Mouse (Mus musculus): ENCODE results near the gene Slc7a7. TPM values are rescaled to one million over a fixed set of nuclear protein-coding genes. Genes with fewer than 3 reads are reported as not detected.

Slc7a7 gene
- polyA plus RNA-seq, 1 experiment: 0.52 TPM

DNA sequence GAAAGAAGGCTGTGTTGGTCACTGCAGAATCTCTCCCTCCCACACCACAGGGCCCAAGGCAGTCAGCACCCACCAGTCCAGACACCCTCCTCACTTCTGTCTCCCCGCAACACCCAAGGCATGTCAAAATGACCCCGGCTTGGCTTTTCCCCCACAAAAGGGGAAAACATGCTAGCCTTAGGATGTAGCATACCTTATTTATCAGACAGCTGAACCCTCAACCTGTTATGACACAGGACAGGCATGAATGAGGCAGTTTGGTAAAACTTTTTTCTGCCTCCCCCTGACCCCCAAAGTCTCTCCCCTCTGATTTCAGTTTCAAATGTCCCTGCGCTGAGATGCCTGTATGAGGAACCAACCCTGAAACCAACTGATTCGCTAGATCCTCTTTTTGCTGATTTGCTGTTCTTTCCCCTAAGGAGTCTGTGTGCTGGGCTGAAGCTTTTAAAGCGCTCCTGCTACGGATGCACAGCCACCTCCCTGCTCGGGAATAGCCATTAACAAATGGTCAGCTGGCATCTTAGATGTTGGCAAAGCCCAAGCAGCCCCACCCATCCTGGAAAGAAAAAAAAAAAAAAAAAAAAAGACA is 8.4 kb downstream of the Slc7a7 start:
- Histone ChIP-seq H3K4me3 (ENCODE audit: insufficient read depth, low read depth, low read length) (peak overlapping the region; percentile 45), H3K4me1 (ENCODE audit: control insufficient read depth, insufficient read depth, insufficient read length, low read length) (0 out of 2 replicates have a peak, but pooled peaks cover 2% of the 10 kb centered on the region), H3K27ac (replicated peaks; ENCODE audit: low read depth, low read length) (peak overlapping the region; percentile 38)

DNA sequence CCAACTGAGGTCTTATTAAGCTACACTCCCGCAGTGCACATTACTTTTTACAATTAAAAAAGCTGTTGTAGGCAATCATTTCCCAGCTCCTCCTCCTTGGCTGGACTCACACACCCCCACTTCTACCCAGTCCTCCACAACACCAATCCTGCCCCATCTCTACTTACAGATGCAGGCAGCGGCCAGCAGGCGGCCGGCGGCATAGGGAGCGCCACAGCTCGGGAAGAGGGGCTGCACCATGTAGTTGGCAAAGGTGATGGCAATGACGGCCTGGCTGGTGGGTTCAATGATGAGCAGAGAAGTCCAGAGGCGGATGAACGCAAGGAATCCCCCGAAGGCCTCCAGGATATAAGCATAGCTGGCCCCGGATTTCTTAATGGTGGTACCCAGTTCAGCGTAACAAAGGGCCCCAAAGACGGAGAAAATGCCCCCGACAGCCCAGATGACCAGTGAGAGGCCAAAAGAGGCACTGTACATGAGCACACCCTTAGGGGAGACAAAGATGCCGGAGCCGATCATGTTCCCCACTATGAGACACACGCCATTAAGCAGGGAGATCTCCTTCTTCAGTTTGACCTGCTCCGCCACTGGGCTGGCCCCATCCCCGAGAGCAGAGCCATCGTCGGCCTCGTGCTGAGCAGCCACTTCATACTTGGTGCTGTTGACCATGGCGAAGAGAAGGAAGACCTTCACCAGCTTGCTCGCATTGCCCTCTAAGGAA is 9.1 kb downstream of the Slc7a7 start:
- H3K27ac ChIP-seq (replicated peaks; ENCODE audit: low read depth, low read length): peak overlapping the region; percentile 38
- H3K4me1 ChIP-seq (ENCODE audit: control insufficient read depth, insufficient read depth, insufficient read length, low read length): 0 out of 2 replicates have a peak, but pooled peaks cover 2% of the 10 kb centered on the region
- peak overlapping the region; percentile 24 for H3K4me3 ChIP-seq (ENCODE audit: insufficient read depth, low read depth, low read length)

DNA sequence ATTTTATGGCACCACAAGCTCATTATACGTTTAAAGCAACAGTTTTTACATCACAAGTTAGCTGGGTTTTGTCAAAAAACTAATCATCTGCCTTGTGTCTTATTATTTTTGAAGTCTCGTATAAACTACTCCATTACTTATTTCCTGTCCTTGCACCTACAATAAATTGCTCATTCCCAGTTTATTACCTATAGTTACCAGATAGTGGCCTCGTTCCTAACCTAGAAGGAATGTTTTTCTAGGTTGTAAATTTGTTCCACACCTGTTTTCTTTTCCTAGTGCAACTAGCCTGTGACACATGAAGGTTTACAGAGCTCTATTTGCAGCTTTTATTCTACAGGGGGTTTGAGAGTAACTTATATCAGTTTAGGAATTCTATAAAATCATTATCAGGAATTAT is 15.9 kb downstream of the Slc7a7 start:
- H3K4me3 ChIP-seq (ENCODE audit: insufficient read depth, low read depth, low read length): no peak overlapping the region
- H3K27ac ChIP-seq (replicated peaks; ENCODE audit: low read depth, low read length): no peak overlapping the region
- H3K4me1 ChIP-seq (ENCODE audit: control insufficient read depth, insufficient read depth, insufficient read length, low read length): 0 out of 2 replicates have a peak, but pooled peaks cover 3% of the 10 kb centered on the region

DNA sequence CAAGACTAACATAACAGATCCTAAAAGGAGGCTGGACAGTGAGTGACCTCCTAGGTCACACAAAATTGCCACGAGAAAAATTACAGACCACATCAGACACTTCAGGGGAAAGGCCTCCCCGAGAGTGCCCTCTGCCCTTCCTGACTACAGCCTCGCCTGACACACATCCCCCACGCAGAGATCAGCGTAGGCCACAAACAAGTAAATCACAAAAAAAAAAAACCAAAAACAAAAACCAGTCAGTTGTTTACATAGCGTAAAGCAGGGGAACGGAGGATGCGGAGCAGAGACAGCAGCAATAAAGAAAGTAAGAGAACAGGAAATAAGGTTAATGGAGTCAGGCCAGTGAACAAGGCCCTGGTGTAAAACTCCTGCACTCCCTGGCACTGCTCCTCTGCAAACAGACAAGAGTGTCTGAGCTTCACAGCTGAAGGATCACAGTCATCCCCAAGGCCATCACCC is 18.6 kb downstream of the Slc7a7 start:
- 0 out of 2 replicates have a peak, but pooled peaks cover 3% of the 10 kb centered on the region for H3K4me1 ChIP-seq (ENCODE audit: control insufficient read depth, insufficient read depth, insufficient read length, low read length)
- H3K27ac ChIP-seq (replicated peaks; ENCODE audit: low read depth, low read length): peak overlapping the region; percentile 50; the same call in 1 of the 2 replicates
- no peak overlapping the region for H3K4me3 ChIP-seq (ENCODE audit: insufficient read depth, low read depth, low read length)

DNA sequence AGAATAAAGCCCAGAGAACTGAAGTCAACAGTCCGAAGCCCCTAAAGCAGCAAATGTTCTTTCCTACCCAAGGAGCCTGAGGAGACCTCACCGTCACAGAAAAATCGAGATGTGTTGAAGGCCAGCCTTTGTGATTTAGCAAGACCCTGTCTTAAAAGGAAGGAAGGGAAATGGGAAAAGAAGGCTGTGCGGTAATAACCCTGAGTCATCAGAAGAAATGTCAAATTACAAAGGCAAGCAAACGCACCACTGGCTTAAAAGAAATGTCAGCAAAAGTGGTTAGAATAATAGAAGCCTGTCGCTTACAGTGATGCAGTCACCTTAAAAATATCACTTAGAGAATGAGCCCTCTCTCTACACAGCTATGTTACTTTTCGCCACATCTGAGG is 19.1 kb downstream of the Slc7a7 start:
- Histone ChIP-seq H3K4me3 (ENCODE audit: insufficient read depth, low read depth, low read length) (no peak overlapping the region), H3K27ac (replicated peaks; ENCODE audit: low read depth, low read length) (0 out of 2 replicates have a peak overlapping the region, but pooled peaks have one; percentile 50)

DNA sequence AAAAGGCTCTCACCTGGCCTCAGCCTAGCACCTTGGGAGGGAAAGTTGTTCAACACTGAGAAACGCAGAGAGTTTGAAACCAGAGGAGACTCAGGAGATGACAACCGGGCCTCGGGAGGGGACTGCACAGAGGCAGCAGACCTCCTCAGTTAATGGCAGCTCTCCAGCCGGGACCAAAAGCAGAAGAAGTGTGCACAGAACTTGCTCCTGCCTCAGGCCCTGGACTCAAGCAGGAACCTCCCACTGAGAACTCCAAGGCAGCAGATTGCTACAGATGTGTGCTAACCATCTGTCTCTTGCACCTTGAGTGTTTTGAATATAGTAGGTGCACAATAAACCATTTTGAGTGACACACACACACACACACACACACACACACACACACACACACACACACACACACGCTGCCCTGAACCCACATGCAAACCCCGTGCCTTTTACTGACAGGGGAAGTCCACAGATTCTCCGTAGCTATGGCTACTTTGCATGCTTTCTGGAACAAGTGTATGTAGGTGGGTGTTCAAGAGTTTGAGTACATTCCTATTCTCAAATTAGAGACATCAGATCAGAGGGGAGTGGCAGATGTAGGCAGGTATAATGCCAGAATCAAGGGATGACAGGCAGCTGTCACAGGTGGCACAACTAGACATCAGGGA is 19.6 kb downstream of the Slc7a7 start:
- no peak overlapping the region for H3K4me3 ChIP-seq (ENCODE audit: insufficient read depth, low read depth, low read length)
- no peak overlapping the region for H3K27ac ChIP-seq (replicated peaks; ENCODE audit: low read depth, low read length)
- 0 out of 2 replicates have a peak, but pooled peaks cover 3% of the 10 kb centered on the region for H3K4me1 ChIP-seq (ENCODE audit: control insufficient read depth, insufficient read depth, insufficient read length, low read length)

More for the DNA sequence above, 19.1 kb downstream of the Slc7a7 start:
- H3K4me1 ChIP-seq (ENCODE audit: control insufficient read depth, insufficient read depth, insufficient read length, low read length): 0 out of 2 replicates have a peak, but pooled peaks cover 3% of the 10 kb centered on the region

DNA sequence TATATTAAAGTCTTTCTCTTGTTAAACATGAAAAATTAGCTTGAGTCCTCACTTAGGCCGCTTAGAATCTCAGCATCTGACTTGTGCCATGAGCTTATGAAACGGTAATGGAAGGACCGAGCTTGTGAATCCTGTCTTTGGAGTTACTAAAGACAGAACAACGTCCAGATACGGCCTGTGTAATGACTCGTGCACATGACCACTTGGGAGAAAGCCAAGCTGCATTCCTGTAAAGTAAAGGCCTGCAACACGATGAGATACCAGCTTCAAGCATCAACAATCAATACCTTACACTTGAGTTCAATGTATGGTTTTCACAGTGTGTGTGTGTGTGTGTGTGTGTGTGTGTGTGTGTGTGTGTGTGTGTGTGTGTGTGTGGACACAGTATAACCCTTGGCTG is 20.9 kb downstream of the Slc7a7 start:
- Histone ChIP-seq H3K4me1 (ENCODE audit: control insufficient read depth, insufficient read depth, insufficient read length, low read length) (0 out of 2 replicates have a peak, but pooled peaks cover 3% of the 10 kb centered on the region), H3K27ac (replicated peaks; ENCODE audit: low read depth, low read length) (no peak overlapping the region), H3K4me3 (ENCODE audit: insufficient read depth, low read depth, low read length) (no peak overlapping the region)

DNA sequence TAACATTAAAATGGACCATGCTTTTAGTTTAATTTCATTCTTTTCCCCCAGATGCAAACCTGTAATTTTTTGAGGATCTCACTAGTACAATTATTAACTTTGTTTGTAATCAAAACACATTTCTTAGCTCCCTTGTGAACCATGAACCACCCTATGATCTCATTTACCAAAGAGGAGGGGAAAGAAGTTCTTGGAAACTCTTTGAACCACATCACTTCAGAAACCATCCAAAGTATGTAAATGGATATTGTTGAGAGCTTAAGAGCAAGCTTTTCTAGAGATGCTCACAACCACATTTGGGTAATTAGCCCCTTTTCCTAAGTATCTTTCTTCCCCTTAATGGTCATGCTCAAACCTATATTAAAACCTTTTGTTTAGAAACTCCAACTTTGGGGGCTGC is 23.3 kb downstream of the Slc7a7 start:
- H3K27ac ChIP-seq (replicated peaks; ENCODE audit: low read depth, low read length): no peak overlapping the region
- H3K4me1 ChIP-seq (ENCODE audit: control insufficient read depth, insufficient read depth, insufficient read length, low read length): 0 out of 2 replicates have a peak, but pooled peaks cover 3% of the 10 kb centered on the region
- no peak overlapping the region for H3K4me3 ChIP-seq (ENCODE audit: insufficient read depth, low read depth, low read length)

DNA sequence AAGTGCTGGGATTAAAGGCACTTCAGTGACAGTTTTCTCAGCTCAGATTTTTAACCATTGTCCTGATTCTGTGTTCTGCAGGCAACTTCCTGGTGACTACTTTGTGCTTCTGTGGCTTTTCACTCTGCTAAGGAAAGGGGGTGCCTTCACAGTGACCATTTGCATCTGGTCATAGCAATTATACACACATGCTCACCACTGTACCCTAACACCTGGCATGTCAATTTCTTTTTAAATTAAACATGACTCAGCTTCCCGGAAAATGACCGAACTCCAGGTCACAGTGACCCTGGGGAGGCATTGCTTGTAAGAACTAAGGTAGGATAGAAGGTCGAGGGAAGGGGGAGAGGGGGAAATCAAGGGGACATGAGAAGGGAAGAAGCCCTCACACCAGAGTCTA is 23.8 kb downstream of the Slc7a7 start:
- no peak overlapping the region for H3K27ac ChIP-seq (replicated peaks; ENCODE audit: low read depth, low read length)
- no peak overlapping the region for H3K4me3 ChIP-seq (ENCODE audit: insufficient read depth, low read depth, low read length)
- no peaks in the 10 kb centered on the region for H3K4me1 ChIP-seq (ENCODE audit: control insufficient read depth, insufficient read depth, insufficient read length, low read length)

DNA sequence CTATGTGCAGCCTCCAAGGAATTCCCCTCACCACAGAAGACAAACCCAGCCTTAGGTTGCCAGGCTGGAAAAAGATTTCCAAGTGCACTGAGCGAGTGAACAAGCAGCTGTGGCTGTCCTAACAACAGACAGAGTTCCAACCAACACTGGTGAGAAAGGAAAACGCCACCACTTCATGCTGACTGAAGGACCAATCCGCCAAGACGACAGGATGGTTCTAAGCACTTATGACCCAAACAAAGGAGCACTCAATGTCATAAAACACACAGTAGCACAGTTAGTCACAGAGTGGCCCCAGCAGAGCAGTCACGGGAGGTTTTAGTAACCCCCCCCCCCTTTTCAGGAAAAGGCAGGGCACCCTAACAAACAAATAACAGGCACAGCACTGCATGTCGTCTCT is 26.7 kb downstream of the Slc7a7 start:
- no peaks in the 10 kb centered on the region for H3K4me1 ChIP-seq (ENCODE audit: control insufficient read depth, insufficient read depth, insufficient read length, low read length)
- no peak overlapping the region for H3K27ac ChIP-seq (replicated peaks; ENCODE audit: low read depth, low read length)
- H3K4me3 ChIP-seq (ENCODE audit: insufficient read depth, low read depth, low read length): no peak overlapping the region

DNA sequence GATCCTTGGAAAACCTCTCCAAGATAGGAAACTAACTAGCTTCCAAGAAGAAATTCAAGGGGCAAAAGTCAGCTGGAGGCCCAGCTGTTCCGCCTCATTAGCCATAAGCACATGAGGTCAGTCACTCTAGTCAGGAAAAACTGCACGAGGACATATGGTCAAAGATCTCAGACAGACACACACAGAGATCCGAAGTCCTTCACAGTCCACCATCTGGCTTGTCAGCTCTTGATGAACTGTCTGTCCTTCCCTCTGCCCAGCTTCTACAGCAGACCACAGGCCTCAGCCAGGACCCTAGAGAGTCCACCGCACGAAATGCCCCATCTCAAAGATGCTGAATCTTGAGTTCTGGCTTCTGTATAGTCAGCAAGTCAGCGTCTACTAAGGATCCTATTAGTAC is 30.0 kb downstream of the Slc7a7 start:
- no peaks in the 10 kb centered on the region; the same call in none of the 2 replicates for H3K4me1 ChIP-seq (ENCODE audit: control insufficient read depth, insufficient read depth, insufficient read length, low read length)
- H3K27ac ChIP-seq (replicated peaks; ENCODE audit: low read depth, low read length): no peak overlapping the region
- no peak overlapping the region for H3K4me3 ChIP-seq (ENCODE audit: insufficient read depth, low read depth, low read length)

DNA sequence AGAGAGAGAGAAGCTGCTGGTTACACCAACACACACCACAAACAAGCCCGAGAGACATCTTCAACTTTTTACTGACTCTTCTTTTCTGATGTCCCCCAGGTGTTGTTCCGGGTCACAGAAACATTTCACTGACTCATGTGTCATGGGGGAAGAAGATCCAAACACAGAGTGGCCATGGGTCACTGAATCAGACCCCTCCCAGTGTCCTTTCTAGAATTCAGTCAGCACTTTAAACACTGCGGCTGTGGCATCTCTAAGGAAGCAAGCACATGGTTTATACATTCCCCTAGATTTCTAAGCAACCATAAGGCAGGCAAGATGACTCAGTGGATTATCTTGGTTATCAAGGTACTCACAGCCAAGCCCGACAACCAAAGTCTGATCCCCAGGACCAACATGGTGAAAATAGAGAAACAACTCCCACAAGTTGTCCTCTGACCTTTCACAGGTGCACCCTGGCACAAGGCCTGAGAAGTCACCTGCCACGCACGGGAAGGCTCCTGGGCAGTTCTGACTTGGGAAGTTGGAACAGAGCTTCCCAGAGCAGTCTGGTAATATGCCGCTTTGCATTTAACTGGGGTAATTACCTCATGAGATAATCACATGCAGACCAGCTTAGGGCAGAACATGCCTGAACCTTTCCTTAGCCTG is 31.5 kb downstream of the Slc7a7 start:
- Histone ChIP-seq H3K4me1 (ENCODE audit: control insufficient read depth, insufficient read depth, insufficient read length, low read length) (no peaks in the 10 kb centered on the region; the same call in none of the 2 replicates), H3K4me3 (ENCODE audit: insufficient read depth, low read depth, low read length) (no peak overlapping the region), H3K27ac (replicated peaks; ENCODE audit: low read depth, low read length) (no peak overlapping the region)

DNA sequence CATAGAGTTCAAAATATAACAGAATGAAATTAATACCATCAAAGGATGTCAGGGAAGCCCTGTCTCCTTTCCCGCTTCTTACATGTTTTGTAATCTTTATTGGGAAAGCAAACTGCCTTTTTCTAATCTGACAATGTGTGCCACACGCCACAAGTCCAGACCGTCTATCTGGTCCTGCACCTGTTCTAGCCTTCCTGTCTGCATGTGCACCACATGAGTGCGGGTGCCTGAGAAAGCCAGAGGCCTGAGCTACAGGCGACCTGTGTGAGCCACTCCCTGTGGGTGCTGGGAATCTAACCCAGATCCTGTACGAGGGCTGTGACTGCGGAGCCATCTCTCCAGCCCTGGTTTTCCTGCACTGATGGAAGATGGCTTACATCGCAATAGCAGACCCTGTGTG is 33.2 kb downstream of the Slc7a7 start:
- Histone ChIP-seq H3K4me1 (ENCODE audit: control insufficient read depth, insufficient read depth, insufficient read length, low read length) (no peaks in the 10 kb centered on the region; the same call in none of the 2 replicates), H3K27ac (replicated peaks; ENCODE audit: low read depth, low read length) (no peak overlapping the region), H3K4me3 (ENCODE audit: insufficient read depth, low read depth, low read length) (no peak overlapping the region)

DNA sequence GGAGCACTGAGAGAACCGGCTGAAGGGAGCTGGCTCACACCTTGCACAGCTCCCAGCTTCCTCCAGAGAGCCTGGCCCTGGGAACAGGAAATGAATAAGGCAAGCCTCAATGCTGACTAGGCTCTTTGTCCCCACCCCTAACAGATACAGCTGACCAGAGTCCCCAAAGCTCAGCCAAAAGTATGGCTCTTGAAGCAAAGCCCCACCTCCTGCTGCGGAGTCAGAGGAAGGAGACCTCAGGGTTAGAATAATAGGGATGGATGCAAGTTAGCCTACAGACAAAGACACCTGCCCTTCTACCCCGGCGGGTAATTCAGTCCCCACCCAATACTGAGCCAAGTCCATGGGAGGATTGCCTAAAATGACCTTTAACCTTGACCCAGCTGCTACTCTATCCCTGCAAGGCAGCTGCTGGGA is 34.2 kb downstream of the Slc7a7 start:
- no peaks in the 10 kb centered on the region; the same call in none of the 2 replicates for H3K4me1 ChIP-seq (ENCODE audit: control insufficient read depth, insufficient read depth, insufficient read length, low read length)
- H3K4me3 ChIP-seq (ENCODE audit: insufficient read depth, low read depth, low read length): no peak overlapping the region
- H3K27ac ChIP-seq (replicated peaks; ENCODE audit: low read depth, low read length): no peak overlapping the region

DNA sequence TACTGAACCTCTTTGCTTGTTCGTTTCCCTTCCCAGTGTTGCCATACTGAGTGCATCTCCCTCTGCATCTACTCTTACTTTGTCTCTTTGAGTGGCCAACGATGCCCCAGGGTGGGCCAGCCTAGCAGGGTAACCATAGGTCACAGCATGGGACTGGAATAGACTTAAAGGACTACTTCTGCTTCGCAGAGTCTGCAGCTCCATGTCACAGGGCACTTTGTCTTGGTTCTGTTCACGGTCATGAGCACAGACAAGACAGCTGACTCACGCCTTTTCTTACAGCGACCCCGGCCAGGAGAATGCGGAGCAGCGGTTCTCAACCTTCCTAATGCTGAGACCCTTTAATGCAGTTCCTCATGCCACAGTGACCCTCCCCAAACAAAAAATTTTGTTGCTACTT is 34.9 kb downstream of the Slc7a7 start:
- H3K4me3 ChIP-seq (ENCODE audit: insufficient read depth, low read depth, low read length): no peak overlapping the region
- H3K27ac ChIP-seq (replicated peaks; ENCODE audit: low read depth, low read length): no peak overlapping the region

More for the DNA sequence above, 34.9 kb downstream of the Slc7a7 start:
- no peaks in the 10 kb centered on the region; the same call in none of the 2 replicates for H3K4me1 ChIP-seq (ENCODE audit: control insufficient read depth, insufficient read depth, insufficient read length, low read length)
